Mouse (Mus musculus) neural tube, embryonic 12.5 days (tissue): Measurements from ENCODE around the gene Slc29a3. TPM values are rescaled to one million over a fixed set of nuclear protein-coding genes. Genes with fewer than 3 reads are reported as not detected.

Source experiments
- ATAC-seq: fragments of 200-750 bp; cut with Nextera tagmentation; 2 replicates; pipeline ENCODE4 v1.8.0; 2017; ENCODE audit warnings: low read depth, mild to moderate bottlenecking, moderate TSS enrichment, moderate library complexity; ENCODE audit not compliant: low FRiP score
- H3K27ac ChIP-seq: fragments of 300-500 bp; sonication (generic); 2 replicates; pipeline ENCODE4 v1.5.1; 2016
- H3K27me3 ChIP-seq: fragments of 300-500 bp; sonication (generic); replicated peaks from 2 replicates; pipeline ENCODE4 v1.6.1; 2016; ENCODE audit warnings: mild to moderate bottlenecking
- H3K36me3 ChIP-seq: fragments of 300-500 bp; sonication (generic); 2 replicates; pipeline ENCODE4 v1.6.1; 2016; ENCODE audit warnings: mild to moderate bottlenecking
- H3K4me1 ChIP-seq: fragments of 300-500 bp; sonication (generic); 2 replicates; pipeline ENCODE4 v1.6.1; 2016
- H3K4me2 ChIP-seq: fragments of 300-500 bp; sonication (generic); replicated peaks from 2 replicates; pipeline ENCODE4 v1.6.1; 2016; ENCODE audit warnings: mild to moderate bottlenecking
- H3K4me3 ChIP-seq: fragments of 300-500 bp; sonication (generic); 2 replicates; pipeline ENCODE4 v1.5.1; 2016
- H3K9ac ChIP-seq: fragments of 300-500 bp; sonication (generic); 2 replicates; pipeline ENCODE4 v1.6.1; 2016; ENCODE audit warnings: mild to moderate bottlenecking
- H3K9me3 ChIP-seq: fragments of 300-500 bp; sonication (generic); 2 replicates; pipeline ENCODE4 v1.6.1; 2016; ENCODE audit warnings: mild to moderate bottlenecking
- WGBS: fragments of 180-500 bp; shearing (Covaris S2); methylation state at CpG from one replicate; pipeline ENCODE4 v1.1.7; 2016; 5-methylcytosine and 5-hydroxymethylcytosine counted together
- polyA plus RNA-seq: library from polyadenylated mRNA; unstranded; fragments of >200 nt; fragmentation: Nextera tagmentation; extraction: Ambion mirVana; gene quantifications from 2 replicates; pipeline ENCODE4 v1.2.1, GENCODE M21; 2016

Gene Slc29a3
- polyA plus RNA-seq, 1 experiment from 2014 or later, result 12.9 TPM

DNA sequence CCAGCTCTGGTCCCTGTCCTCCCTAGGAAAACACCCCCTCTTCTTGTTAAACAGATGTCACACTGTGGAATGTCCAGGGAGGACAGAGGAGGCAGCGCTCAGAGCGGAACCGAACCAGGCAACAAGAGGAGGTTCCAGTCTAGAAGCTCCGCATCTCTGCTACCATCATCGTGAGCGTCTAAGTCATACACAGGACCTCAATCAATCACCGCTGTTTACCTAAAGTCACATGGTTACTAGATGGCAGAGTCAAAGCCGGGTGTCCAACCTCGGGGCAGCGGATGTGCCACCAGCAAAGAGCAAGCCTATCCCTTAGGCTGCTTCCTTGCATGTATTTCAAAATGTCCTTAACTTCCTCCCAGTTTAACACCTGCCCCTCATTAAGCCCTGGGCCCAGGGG lies 39.8 kb upstream of the Slc29a3 start:
- Histone ChIP-seq H3K9me3 (no peaks in the 10 kb centered on the region), H3K27me3 (peaks cover 10% of the 10 kb centered on the region; the same call in 1 of the 2 replicates), H3K36me3 (no peaks in the 10 kb centered on the region), H3K27ac (no peak overlapping the region), H3K4me1 (peaks cover 26% of the 10 kb centered on the region), H3K9ac (no peak overlapping the region), H3K4me3 (no peak overlapping the region), H3K4me2 (0 out of 2 replicates have a peak overlapping the region, but pooled peaks have one; percentile 12)
- no peak for ATAC-seq
- 43% methylated on average over 10 of the region's 10 CpGs for WGBS

- Histone ChIP-seq H3K27ac (no peak overlapping the region), H3K4me3 (no peak overlapping the region), H3K9me3 (no peaks in the 10 kb centered on the region), H3K4me2 (no peak overlapping the region), H3K36me3 (no peaks in the 10 kb centered on the region), H3K27me3 (peaks cover 10% of the 10 kb centered on the region; the same call in 1 of the 2 replicates), H3K4me1 (peaks cover 29% of the 10 kb centered on the region), H3K9ac (no peak overlapping the region)
- 85% methylated on average over 6 of the region's 6 CpGs for WGBS
- no peak for ATAC-seq
Measured at GRCm38 (mm10) chr10:60790912-60791311, 38.3 kb upstream of the Slc29a3 start.

DNA sequence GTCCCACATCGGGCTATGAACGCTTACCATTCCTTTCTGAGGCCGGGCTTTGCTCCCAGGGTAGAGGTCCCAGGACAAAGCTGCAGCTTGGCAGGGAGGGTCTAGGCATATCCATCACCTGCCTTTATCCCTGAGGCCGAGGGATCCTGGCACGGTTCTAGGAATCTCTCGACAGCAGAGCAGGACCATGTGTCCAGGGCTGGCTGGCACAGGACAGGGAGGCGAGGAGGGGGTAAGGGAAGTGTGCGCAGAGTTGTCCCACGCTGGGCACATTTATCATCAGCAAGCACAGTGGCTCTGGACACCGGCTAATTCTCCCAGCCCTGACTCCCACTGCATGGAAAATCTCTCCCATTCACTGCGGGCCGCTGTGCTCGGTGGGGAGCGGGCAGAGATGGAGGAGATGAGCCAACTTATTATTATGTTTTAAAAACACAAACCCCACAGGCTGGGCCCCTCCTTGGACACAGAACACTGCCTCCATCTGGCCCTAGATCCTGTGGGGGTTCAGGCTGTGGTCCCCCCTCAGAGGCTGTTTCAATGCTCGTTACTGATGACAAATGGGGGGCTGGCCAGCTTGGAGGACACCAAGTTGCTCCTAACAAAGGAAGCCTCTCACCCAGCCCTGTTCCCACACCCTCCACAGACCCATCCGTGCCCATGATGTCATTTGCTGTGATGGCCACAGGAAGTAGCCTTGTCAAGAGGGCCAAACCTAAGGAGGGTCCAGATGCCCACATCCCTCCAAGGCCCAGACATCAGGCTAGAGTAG lies 34.9 kb upstream of the Slc29a3 start:
- peaks cover 13% of the 10 kb centered on the region for H3K4me1 ChIP-seq
- no peaks in the 10 kb centered on the region for H3K9me3 ChIP-seq
- H3K4me3 ChIP-seq, result no peak overlapping the region
- H3K27me3 ChIP-seq, result peaks cover 5% of the 10 kb centered on the region; the same call in 1 of the 2 replicates
- no peaks in the 10 kb centered on the region for H3K36me3 ChIP-seq
- no peak overlapping the region for H3K27ac ChIP-seq
- peak; percentile 55 for ATAC-seq
- no peak overlapping the region for H3K9ac ChIP-seq
- 49% methylated on average over 16 of the region's 16 CpGs for WGBS
- H3K4me2 ChIP-seq, result no peak overlapping the region

DNA sequence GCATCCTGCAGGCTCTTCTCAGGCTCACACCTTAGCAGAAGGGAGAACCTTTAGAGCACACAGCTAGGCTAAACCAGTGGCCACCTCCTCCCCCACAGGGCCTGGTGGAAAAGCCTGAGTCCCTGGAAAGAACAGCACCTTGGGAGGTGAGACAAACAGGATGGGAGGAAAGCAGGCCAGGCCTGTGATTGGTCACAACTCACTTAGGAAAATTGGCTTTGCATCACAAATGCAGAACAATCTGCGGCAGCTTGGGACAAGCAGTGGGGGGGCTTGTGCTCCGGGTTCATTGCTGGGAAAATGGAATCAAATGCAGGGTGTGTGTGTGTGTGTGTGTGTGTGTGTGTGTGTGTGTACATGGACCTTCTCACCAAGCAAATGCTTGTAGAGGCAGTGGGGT lies 31.0 kb upstream of the Slc29a3 start:
- ATAC-seq, result no peak
- H3K4me2 ChIP-seq, result no peak overlapping the region
- peaks cover 10% of the 10 kb centered on the region for H3K4me1 ChIP-seq
- no peaks in the 10 kb centered on the region for H3K9me3 ChIP-seq
- H3K9ac ChIP-seq, result no peak overlapping the region
- no peaks in the 10 kb centered on the region for H3K36me3 ChIP-seq
- peaks cover 6% of the 10 kb centered on the region for H3K27me3 ChIP-seq
- no peak overlapping the region for H3K27ac ChIP-seq
- no peak overlapping the region for H3K4me3 ChIP-seq
- WGBS, result 21% methylated on average over 2 of the region's 2 CpGs

GRCm38 (mm10) chr10:60779628-60780027 lies 27.0 kb upstream of the Slc29a3 start:
- Histone ChIP-seq H3K9ac (no peak overlapping the region), H3K27ac (no peak overlapping the region), H3K27me3 (peaks cover 6% of the 10 kb centered on the region; the same call in 1 of the 2 replicates), H3K4me1 (no peaks in the 10 kb centered on the region; the same call in 1 of the 2 replicates), H3K9me3 (no peaks in the 10 kb centered on the region), H3K36me3 (peaks cover under 1% of the 10 kb centered on the region; the same call in 1 of the 2 replicates), H3K4me3 (no peak overlapping the region), H3K4me2 (peak overlapping the region; percentile 38)
- peak; percentile 39 for ATAC-seq
- WGBS, result 12% methylated on average over 9 of the region's 9 CpGs

- peaks cover 4% of the 10 kb centered on the region; the same call in 1 of the 2 replicates for H3K36me3 ChIP-seq
- H3K4me2 ChIP-seq, result no peak overlapping the region
- H3K27me3 ChIP-seq, result peaks cover 6% of the 10 kb centered on the region; the same call in 1 of the 2 replicates
- no peak overlapping the region for H3K27ac ChIP-seq
- H3K4me1 ChIP-seq, result no peaks in the 10 kb centered on the region; the same call in 1 of the 2 replicates
- H3K9me3 ChIP-seq, result no peaks in the 10 kb centered on the region
- 74% methylated on average over 12 of the region's 12 CpGs for WGBS
- peak; percentile 45; the same call in 1 of the 2 replicates for ATAC-seq
- H3K4me3 ChIP-seq, result no peak overlapping the region
- no peak overlapping the region for H3K9ac ChIP-seq
Measured at GRCm38 (mm10) chr10:60778542-60778941, 25.9 kb upstream of the Slc29a3 start.

DNA sequence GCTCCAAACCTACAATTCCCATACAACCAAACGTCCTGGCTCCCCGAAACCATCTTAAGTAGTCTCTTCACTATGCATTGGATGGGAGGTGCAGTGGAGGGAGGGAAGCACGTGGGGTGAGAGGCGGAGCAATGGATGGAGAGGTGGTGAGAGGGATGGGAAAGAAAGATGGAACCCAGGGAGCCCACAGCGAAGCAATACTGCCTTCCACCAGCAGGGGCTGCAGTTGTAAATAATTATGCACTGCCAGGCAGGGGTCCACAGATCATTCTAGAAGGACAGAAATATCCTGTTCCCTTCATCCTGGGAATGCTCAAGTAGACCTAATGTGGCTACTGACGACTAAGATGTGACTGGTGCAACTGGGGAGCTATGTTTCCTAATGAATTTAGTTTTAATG lies 22.9 kb upstream of the Slc29a3 start:
- ATAC-seq, result no peak
- no peak overlapping the region for H3K9ac ChIP-seq
- H3K27me3 ChIP-seq, result peaks cover 3% of the 10 kb centered on the region; the same call in 1 of the 2 replicates
- no peaks in the 10 kb centered on the region for H3K4me1 ChIP-seq
- H3K4me3 ChIP-seq, result no peak overlapping the region
- H3K4me2 ChIP-seq, result no peak overlapping the region
- no peak overlapping the region for H3K27ac ChIP-seq
- no peaks in the 10 kb centered on the region for H3K9me3 ChIP-seq
- WGBS, result 78% methylated on average over 6 of the region's 6 CpGs
- H3K36me3 ChIP-seq, result peaks cover 4% of the 10 kb centered on the region; the same call in 1 of the 2 replicates

GRCm38 (mm10) chr10:60774616-60775015 lies 22.0 kb upstream of the Slc29a3 start:
- no peak overlapping the region for H3K4me3 ChIP-seq
- H3K4me1 ChIP-seq, result no peaks in the 10 kb centered on the region
- H3K9me3 ChIP-seq, result no peaks in the 10 kb centered on the region
- peaks cover 4% of the 10 kb centered on the region; the same call in 1 of the 2 replicates for H3K36me3 ChIP-seq
- ATAC-seq, result no peak
- no peak overlapping the region for H3K4me2 ChIP-seq
- no peak overlapping the region for H3K27ac ChIP-seq
- no peak overlapping the region for H3K9ac ChIP-seq
- WGBS, result 93% methylated on average over 13 of the region's 13 CpGs
- H3K27me3 ChIP-seq, result no peaks in the 10 kb centered on the region

GRCm38 (mm10) chr10:60770855-60771254 lies 18.3 kb upstream of the Slc29a3 start:
- Histone ChIP-seq H3K4me1 (no peaks in the 10 kb centered on the region), H3K27ac (no peak overlapping the region), H3K9ac (no peak overlapping the region), H3K4me3 (no peak overlapping the region), H3K27me3 (no peaks in the 10 kb centered on the region), H3K36me3 (peaks cover 7% of the 10 kb centered on the region), H3K4me2 (no peak overlapping the region), H3K9me3 (no peaks in the 10 kb centered on the region)
- 78% methylated on average over 4 of the region's 4 CpGs for WGBS
- no peak for ATAC-seq

GRCm38 (mm10) chr10:60768614-60769013 lies 16.0 kb upstream of the Slc29a3 start:
- H3K27ac ChIP-seq, result no peak overlapping the region
- H3K4me2 ChIP-seq, result no peak overlapping the region
- H3K4me1 ChIP-seq, result no peaks in the 10 kb centered on the region
- no peaks in the 10 kb centered on the region for H3K27me3 ChIP-seq
- no peaks in the 10 kb centered on the region for H3K9me3 ChIP-seq
- WGBS, result 89% methylated on average over 7 of the region's 7 CpGs
- H3K4me3 ChIP-seq, result no peak overlapping the region
- H3K9ac ChIP-seq, result no peak overlapping the region
- H3K36me3 ChIP-seq, result peaks cover 3% of the 10 kb centered on the region; the same call in 1 of the 2 replicates
- no peak for ATAC-seq

- Histone ChIP-seq H3K4me1 (no peaks in the 10 kb centered on the region), H3K27ac (no peak overlapping the region), H3K4me3 (no peak overlapping the region), H3K9ac (no peak overlapping the region), H3K9me3 (no peaks in the 10 kb centered on the region), H3K4me2 (no peak overlapping the region), H3K36me3 (peaks cover 3% of the 10 kb centered on the region; the same call in 1 of the 2 replicates), H3K27me3 (no peaks in the 10 kb centered on the region)
- WGBS, result 88% methylated on average over 7 of the region's 7 CpGs
- no peak for ATAC-seq
Measured at GRCm38 (mm10) chr10:60767400-60767799, 14.8 kb upstream of the Slc29a3 start.

- no peaks in the 10 kb centered on the region for H3K4me1 ChIP-seq
- H3K36me3 ChIP-seq, result peaks cover 3% of the 10 kb centered on the region; the same call in 1 of the 2 replicates
- H3K4me2 ChIP-seq, result no peak overlapping the region
- no peaks in the 10 kb centered on the region for H3K9me3 ChIP-seq
- no peak overlapping the region for H3K27ac ChIP-seq
- H3K9ac ChIP-seq, result no peak overlapping the region
- H3K4me3 ChIP-seq, result no peak overlapping the region
- WGBS, result 86% methylated on average over 1 of the region's 1 CpGs
- no peak for ATAC-seq
- no peaks in the 10 kb centered on the region; the same call in 1 of the 2 replicates for H3K27me3 ChIP-seq
Measured at GRCm38 (mm10) chr10:60762126-60762525, 9.5 kb upstream of the Slc29a3 start.
